In the genomic region with DNA sequence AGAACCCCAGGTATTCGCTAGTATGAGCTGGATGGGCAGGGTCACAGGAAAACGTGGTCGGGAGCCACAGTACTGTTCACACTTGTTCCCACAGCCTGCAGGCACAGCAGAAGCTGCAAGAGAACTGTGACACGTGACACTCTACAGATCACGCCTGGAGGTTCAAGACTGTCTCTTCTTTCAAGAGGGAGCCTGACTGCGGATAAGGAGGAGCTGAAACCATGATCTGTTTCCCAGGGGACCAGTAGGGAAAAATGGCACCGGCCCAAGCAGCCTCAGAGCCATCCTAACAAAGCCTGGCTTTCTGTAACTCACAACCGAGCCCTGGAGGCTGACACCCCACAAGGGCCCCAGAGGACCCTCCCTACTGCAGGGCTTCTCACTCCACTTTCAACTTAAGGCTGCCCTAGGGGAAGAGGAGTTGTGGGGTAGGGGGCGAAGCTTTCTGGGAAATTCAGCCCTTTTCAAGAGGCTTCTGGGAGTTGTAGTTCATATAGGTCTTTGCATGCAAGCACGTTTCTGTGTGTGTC, we compare ENCODE assay signal across 8 mouse cellular contexts. TPM values are rescaled to one million over a fixed set of nuclear protein-coding genes. Genes with fewer than 3 reads are reported as not detected.
DNase-seq lines count a peak whose midpoint lies in the region; ATAC-seq lines count a peak whose summit lies in the region.

No protein-coding gene starts in this region.

- 7% methylated on average over 10 of the region's 10 CpGs for WGBS in forebrain, embryonic 16.5 days

- no peaks in the 10 kb centered on the region for H3K36me3 ChIP-seq in erythroblast, embryonic 14.5 days (ENCODE audit: control insufficient read depth)
- no peaks in the 10 kb centered on the region for H3K36me3 ChIP-seq in forebrain, embryonic 16.5 days (ENCODE audit: control insufficient read depth, insufficient read depth)

- peaks cover 4% of the 10 kb centered on the region for H3K4me1 ChIP-seq in erythroblast, embryonic 14.5 days (ENCODE audit: control insufficient read depth)
- 0 out of 2 replicates have a peak, but pooled peaks cover 4% of the 10 kb centered on the region for H3K4me1 ChIP-seq in forebrain, embryonic 16.5 days (replicated peaks; ENCODE audit: control insufficient read depth, insufficient read depth, low read length)

- no peak for ATAC-seq in erythroblast, adult 5-6 weeks (replicated peaks; ENCODE audit: low FRiP score, poor library complexity, severe bottlenecking)
- peak; percentile 93 for ATAC-seq in forebrain, embryonic 16.5 days
- peak; percentile 17 to 40; a peak in 1 of 4 replicates for ATAC-seq in hematopoietic stem cell, adult 5-6 weeks (replicated peaks in 1 of 2; ENCODE audit: insufficient read depth in 1 of 2, low FRiP score in 2 of 2, low TSS enrichment in 1 of 2, low read depth in 1 of 2, poor library complexity in 2 of 2, severe bottlenecking in 2 of 2)
- ATAC-seq in megakaryocyte-erythroid progenitor cell, adult 5-6 weeks (replicated peaks; ENCODE audit: low FRiP score, low TSS enrichment, poor library complexity, severe bottlenecking), result peak; percentile 58

- peak overlapping the region; percentile 74 for H3K4me2 ChIP-seq in forebrain, embryonic 16.5 days (ENCODE audit: low read length)

- H3K9ac ChIP-seq in forebrain, embryonic 16.5 days (replicated peaks; ENCODE audit: low read depth, low read length), result peak overlapping the region; percentile 69

- H3K4me3 ChIP-seq in erythroblast, embryonic 14.5 days (replicated peaks), result peak overlapping the region; percentile 48
- H3K4me3 ChIP-seq in forebrain, embryonic 16.5 days (replicated peaks; ENCODE audit: low read length), result peak overlapping the region; percentile 51

- H3K9me3 ChIP-seq in erythroblast, embryonic 14.5 days (ENCODE audit: control insufficient read depth, low read length), result no peaks in the 10 kb centered on the region
- no peaks in the 10 kb centered on the region for H3K9me3 ChIP-seq in forebrain, embryonic 16.5 days (ENCODE audit: control insufficient read depth, low read length)

- DNase-seq in cerebellum, adult 11 months, result peak; percentile 29
- DNase-seq in layer of hippocampus, postnatal 25 days (ENCODE audit: extremely low spot score in 1 of 2, low spot score in 1 of 2), result peak; percentile 31 to 44
- peak; percentile 27 for DNase-seq in skeletal muscle tissue, adult 2 months (ENCODE audit: low read depth, low spot score)

- no peaks in the 10 kb centered on the region for H3K27me3 ChIP-seq in erythroblast, embryonic 14.5 days (ENCODE audit: control insufficient read depth)
- no peaks in the 10 kb centered on the region for H3K27me3 ChIP-seq in forebrain, embryonic 16.5 days (replicated peaks; ENCODE audit: control insufficient read depth, insufficient read depth, low read length)

- peak overlapping the region; percentile 67; the same call in 1 of the 2 replicates for H3K27ac ChIP-seq in forebrain, embryonic 16.5 days (ENCODE audit: low read length)

RNA-seq across cellular contexts. Expression of a gene that starts 42.8 kb away (rescaled TPM):
- 0.01 TPM in 2 replicates for polyA plus RNA-seq in erythroblast, embryonic 14.5 days (2012)
- 4.8 and 7.1 TPM in 2 replicates for total RNA-seq in erythroblast, adult 5-6 weeks (2015; ENCODE audit: low replicate concordance)
- total RNA-seq in erythroblast, adult 5-6 weeks (2017; ENCODE audit: low replicate concordance), result 4.9 and 6.0 TPM in 2 replicates
- polyA plus RNA-seq in forebrain, embryonic 16.5 days (2015; fragmentation: Nextera tagmentation; extraction: Ambion mirVana), result 52.3 and 54.0 TPM in 2 replicates
- total RNA-seq in hematopoietic stem cell, adult 5-6 weeks (2017), result 50.5 and 62.1 TPM in 2 replicates
- total RNA-seq in layer of hippocampus, postnatal 25 days (2021), result 10 to 100 TPM; 53.0 to 54.6 TPM
- 17.4 and 28.9 TPM in 2 replicates for total RNA-seq in megakaryocyte-erythroid progenitor cell, adult 5-6 weeks (2014; fragmentation: Nextera tagmentation)
- total RNA-seq in megakaryocyte-erythroid progenitor cell, adult 5-6 weeks (2017), result 21.1 and 38.7 TPM in 2 replicates
